Mouse (Mus musculus) cerebellum, adult 9-10 months (tissue): ENCODE measurements around the gene Antxrl.

ENCODE experiments used
- DNase-seq: peaks from one replicate; pipeline ENCODE4 v3.0.0; 2022

The Antxrl gene

DNA sequence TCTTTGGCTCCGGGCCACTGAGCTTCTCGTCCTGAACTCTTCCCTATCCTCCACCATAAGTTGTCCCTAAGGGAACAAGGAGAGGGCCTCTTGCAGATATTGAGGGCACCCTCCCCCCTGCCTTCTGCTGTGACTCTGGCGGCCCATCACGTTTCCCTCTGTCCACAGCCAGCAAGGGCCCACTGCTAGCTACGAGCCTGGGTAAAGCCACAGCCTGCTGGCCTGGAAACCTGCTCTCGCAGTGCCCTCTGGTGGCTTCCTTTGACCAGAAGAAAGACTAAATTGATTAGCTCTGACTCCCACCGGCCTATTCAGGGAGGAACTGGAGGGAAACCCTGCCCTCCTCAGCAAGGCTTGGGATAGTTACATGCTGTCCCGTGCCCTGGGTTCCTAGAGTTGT, 52.4 kb downstream of the Antxrl start:
- DNase-seq, result peak; percentile 64

DNA sequence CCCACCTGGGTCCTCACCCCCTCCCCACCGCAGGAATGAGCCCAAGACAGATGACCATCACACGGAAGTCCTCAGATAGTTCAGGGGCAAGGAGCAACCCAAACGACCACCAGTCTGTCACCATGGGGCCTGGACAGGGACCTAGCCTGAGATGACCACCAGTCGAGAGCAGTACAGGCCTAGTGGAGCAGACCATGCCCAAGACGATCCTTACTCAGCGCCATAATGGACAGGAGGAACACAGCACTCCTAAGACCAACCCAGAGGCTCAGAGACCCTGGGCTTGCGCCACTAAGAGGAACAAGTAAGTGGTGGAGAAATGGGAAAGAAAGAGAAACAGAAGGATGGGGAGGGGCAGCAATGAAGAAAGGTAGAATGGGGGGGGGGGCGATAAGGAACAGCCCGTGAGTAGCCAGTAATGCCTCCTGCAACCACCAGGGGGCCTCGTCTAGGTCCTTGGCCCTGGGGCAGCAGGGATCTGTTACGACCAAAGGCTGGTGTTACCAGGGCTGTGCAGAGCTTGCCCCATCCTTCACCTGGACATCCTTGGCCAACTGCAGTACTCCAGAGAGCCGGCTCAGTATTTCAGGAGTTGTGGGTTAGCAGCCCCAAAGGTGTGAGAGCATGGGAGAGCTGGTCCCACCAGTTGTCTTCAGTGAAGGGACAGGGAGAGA, 54.0 kb downstream of the Antxrl start:
- no peak for DNase-seq

DNA sequence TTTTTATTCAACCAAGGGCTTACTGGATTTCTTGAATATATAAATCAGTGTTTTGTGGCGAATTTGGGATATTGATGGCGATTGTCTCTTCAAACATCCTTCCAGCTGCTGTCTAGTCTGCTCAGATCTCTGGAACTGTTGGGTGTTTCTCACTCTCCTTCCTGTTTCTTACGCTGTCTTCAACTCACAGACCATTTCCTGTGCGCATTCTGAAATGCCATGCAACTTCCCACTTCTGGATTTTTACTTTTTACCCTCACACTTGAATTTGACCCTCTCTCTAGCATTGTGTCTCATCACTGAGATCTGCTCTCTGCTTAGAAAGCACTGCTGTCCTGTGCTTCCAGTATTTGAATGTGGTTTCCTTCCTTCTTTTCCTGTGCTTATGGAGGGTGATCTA, 55.1 kb downstream of the Antxrl start:
- DNase-seq, result no peak

DNA sequence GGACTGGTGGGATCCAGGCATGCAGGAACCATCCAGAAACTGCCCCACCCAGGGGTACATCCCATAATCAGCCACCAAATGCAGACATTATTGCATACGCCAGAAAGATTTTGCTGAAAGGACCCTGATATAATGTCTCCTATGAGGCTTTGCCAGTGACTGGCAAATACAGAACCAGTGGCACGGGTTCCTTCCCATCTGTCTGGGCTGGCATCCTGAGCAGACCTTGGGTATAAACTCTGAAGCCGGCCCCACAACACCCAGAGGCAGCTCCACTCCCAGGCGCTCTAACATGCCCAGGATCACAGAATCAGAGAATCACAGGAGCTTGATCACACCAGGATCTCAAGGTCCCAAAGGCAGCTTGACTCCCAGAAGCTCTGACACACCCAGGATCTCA, 61.8 kb downstream of the Antxrl start:
- DNase-seq, result no peak

DNA sequence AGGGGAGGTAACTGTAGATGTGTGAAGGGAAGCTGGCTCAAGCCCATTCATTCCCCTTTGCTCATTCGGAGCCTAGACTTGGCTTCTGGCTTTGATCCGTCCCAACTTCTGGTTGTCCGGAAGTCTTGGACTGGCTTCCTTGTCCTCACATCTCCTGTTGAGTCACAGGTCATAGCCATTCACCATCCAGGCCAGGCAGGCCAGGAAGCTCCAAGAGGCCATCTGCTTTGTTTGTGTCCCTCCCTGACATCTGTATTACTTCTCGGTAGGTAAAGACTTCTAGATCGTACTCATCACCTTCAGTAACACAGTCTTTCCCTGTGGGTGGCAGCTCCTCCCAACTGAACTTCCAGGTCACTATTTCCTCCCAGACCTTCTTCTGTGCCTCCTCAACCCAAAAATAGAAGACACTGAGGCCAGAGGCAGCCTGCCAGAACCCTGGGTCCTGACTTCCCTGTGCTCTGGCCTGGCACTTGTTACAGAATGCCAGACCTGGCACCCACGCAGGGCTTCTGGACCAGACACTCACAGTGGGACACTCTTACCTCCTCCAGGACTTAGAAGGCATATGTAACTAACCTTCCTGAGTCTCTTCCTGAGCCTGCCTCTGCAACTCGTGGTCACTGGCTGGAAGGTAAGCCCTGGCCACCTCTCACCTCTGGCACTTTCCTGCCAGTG, 66.7 kb downstream of the Antxrl start:
- peak; percentile 85 for DNase-seq

DNA sequence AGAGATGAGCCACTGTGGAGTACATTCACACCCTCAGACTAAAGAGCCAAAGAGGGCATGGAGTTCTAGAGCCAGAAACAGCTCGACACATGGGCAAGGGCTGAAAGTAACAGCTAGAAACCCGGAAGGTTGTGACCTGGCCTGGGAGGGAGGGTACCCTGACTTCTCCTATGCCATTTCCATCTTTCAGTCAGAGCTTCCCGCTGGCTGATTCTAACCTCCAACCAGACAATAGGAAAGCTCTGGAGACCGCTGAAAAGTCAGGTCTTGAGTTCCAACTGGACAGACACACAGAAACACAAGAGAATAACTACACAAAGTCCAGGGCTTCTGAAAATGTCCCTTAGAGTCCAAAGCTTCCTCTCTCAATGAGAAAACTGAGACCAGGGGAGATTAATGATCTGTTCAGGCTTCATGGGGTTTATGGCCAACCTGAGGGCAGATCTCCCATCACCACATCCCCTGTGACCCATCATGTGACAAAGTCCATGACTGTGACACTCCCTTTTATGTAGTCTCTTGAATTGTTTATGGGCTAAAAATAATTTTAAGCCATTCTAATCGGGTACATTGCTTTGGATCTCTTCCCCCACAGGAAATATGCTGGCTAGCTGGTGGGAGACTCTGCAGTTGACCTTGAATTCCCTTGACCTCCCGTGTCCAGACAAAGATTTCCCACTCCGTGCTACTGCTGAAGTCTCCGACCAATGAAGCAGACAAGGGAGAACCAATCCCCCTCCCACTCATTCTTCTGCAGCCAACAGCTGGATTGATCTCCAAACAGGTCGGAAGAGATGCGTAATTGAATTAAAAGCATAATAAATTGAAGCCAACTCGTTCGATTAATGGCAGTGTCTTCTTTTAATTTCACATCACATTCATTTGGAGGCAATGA, 67.8 kb downstream of the Antxrl start:
- DNase-seq, result no peak

DNA sequence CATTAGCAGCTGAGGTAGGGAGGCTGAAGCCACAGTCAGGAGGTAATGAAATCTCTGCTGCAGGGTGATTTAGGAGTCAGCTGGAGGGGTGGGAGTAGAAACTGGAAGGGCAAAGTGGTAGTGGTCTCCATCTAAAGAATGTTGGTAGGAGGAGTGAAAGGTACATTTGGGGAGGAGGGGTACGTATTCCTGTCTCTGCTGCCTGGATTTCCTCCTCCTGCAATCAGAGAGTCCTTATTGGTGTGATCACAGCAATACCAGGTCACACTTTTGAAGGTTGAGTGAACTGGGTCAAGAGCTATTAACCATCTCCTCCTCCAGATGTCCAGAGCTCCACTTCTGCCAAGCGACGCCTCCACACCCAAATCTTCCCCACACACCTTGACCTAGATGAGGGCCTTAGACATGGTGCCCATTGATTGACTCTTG, 68.4 kb downstream of the Antxrl start:
- DNase-seq, result no peak

DNA sequence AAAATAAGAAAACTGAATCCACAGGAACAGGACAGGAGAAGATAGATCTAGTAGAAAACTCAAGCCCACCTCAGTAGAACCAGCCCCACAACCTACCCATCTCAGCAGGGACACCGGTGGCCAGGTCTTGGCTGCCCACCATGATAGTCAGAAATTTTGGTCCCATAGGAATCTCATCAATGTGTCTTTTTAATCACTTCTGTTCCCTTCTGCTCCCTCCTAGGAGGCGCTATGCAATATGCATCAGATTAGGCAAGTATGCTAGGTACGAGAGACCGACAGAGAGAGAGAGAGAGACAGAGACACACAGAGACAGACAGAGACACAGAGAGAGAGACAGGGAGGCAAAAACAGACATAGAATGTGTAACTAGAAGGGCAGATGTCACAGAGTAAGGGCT, 69.2 kb downstream of the Antxrl start:
- no peak for DNase-seq
